Mouse (Mus musculus) neural tube, embryonic 11.5 days (tissue): ENCODE results near the gene Gm42957. TPM values are rescaled to one million over a fixed set of nuclear protein-coding genes. Genes with fewer than 3 reads are reported as not detected.

Experiments used
- ATAC-seq: fragments of 200-750 bp; cut with Nextera tagmentation; 2 replicates; pipeline ENCODE4 v1.8.0; 2017; ENCODE audit warnings: moderate number of reproducible peaks, mild to moderate bottlenecking, moderate TSS enrichment, moderate library complexity; ENCODE audit not compliant: insufficient read depth, low FRiP score, low TSS enrichment
- DNase-seq: peaks from one replicate; pipeline ENCODE4 v3.0.0-alpha.2; 2015; ENCODE audit warnings: low spot score
- H3K27ac ChIP-seq: fragments of 300-500 bp; sonication (generic); 2 replicates; pipeline ENCODE4 v1.5.1; 2014; ENCODE audit warnings: low read depth, mild to moderate bottlenecking, low read length
- H3K27me3 ChIP-seq: fragments of 300-500 bp; sonication (generic); 2 replicates; pipeline ENCODE4 v1.6.1; 2014; ENCODE audit warnings: mild to moderate bottlenecking, low read length, mixed read lengths; ENCODE audit not compliant: control insufficient read depth, insufficient read depth
- H3K36me3 ChIP-seq: fragments of 300-500 bp; sonication (generic); 2 replicates; pipeline ENCODE4 v1.6.1; 2014; ENCODE audit warnings: mild to moderate bottlenecking, low read length, moderate library complexity, mixed read lengths; ENCODE audit not compliant: control insufficient read depth, insufficient read depth
- H3K4me1 ChIP-seq: fragments of 300-500 bp; sonication (generic); 2 replicates; pipeline ENCODE4 v1.6.1; 2014; ENCODE audit warnings: low read length, mixed read lengths; ENCODE audit not compliant: control insufficient read depth, insufficient read depth
- H3K4me2 ChIP-seq: fragments of 300-500 bp; sonication (generic); 2 replicates; pipeline ENCODE4 v1.6.1; 2014; ENCODE audit warnings: low read depth, mild to moderate bottlenecking, moderate library complexity
- H3K4me3 ChIP-seq: fragments of 300-500 bp; sonication (generic); 2 replicates; pipeline ENCODE4 v1.5.1; 2014; ENCODE audit warnings: low read depth, low read length
- H3K9ac ChIP-seq: fragments of 300-500 bp; sonication (generic); 2 replicates; pipeline ENCODE4 v1.6.1; 2014; ENCODE audit warnings: mild to moderate bottlenecking, low read length
- H3K9me3 ChIP-seq: fragments of 300-500 bp; sonication (generic); 2 replicates; pipeline ENCODE4 v1.6.1; 2016; ENCODE audit warnings: low read length; ENCODE audit not compliant: control insufficient read depth
- WGBS: fragments of 180-500 bp; shearing (Covaris S2); extraction: QIAGEN DNeasy Blood & Tissue Kit; methylation state at CpG from one replicate; pipeline ENCODE4 v1.1.7; 2014; 5-methylcytosine and 5-hydroxymethylcytosine counted together
- polyA plus RNA-seq: library from polyadenylated mRNA; unstranded; fragments of >200 nt; fragmentation: Nextera tagmentation; extraction: Ambion mirVana; gene quantifications from 2 replicates; pipeline ENCODE4 v1.2.1, GENCODE M21; 2014

Gm42957 gene
- polyA plus RNA-seq, 1 experiment from 2014 or later: not detected

GRCm38 (mm10) chr3:96597435-96597891 lies 37.8 kb upstream of the Gm42957 start:
- Histone ChIP-seq H3K4me1 (peaks cover 30% of the 10 kb centered on the region), H3K9me3 (no peaks in the 10 kb centered on the region), H3K27me3 (peaks cover 6% of the 10 kb centered on the region), H3K36me3 (no peaks in the 10 kb centered on the region), H3K27ac (no peak overlapping the region), H3K4me2 (peak overlapping the region; percentile 98), H3K9ac (peak overlapping the region; percentile 52), H3K4me3 (peak overlapping the region; percentile 51)
- DNase-seq: peak; percentile 71
- ATAC-seq: no peak
- WGBS: under 1% methylated on average over 40 of the region's 40 CpGs

DNA sequence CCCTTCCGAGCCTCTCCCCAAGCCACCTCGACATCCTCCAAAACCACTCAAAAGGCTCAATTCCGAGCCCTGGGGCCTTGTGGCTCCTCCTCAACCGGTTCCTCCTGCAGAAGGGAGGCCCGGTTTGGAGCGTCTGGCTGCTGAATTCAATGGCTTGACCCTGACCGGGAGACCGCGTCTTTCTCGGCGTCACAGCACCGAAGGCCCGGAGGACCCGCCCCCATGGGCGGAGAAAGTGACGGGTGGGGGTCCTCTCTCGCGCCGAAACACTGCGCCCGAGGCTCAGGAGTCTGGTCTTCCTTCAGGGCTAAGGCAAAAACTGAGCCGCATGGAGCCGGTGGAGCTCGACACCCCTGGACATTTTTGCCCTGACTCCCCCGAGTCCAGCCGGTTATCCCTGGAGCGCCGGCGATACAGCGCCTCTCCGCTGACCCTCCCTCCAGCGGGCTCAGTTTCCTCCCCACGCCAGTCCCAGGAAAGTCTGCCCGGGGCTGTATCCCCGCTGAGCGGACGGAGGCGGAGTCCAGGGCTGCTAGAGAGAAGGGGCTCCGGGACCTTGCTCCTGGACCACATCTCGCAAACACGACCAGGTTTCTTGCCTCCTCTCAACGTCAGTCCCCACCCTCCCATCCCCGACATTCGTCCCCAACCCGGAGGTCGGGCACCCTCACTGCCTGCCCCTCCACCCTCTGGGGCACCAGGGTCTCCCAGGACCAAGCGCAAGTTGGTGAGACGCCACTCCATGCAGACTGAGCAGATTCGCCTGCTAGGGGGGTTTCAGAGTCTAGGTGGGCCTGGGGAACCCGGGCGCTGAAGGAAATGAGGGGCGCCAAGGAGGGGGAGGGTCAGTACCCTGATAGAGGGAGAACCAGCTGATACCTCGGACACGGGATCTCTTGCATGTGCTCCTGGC lies 36.9 kb upstream of the Gm42957 start:
- Histone ChIP-seq H3K27ac (peak overlapping the region; percentile 42; the same call in 1 of the 2 replicates), H3K9ac (peak overlapping the region; percentile 52), H3K9me3 (no peaks in the 10 kb centered on the region), H3K4me1 (peaks cover 39% of the 10 kb centered on the region), H3K27me3 (peaks cover 6% of the 10 kb centered on the region), H3K4me3 (peak overlapping the region; percentile 51), H3K4me2 (peak overlapping the region; percentile 98), H3K36me3 (no peaks in the 10 kb centered on the region)
- under 1% methylated on average over 54 of the region's 54 CpGs for WGBS
- DNase-seq: peak; percentile 86
- ATAC-seq: no peak

DNA sequence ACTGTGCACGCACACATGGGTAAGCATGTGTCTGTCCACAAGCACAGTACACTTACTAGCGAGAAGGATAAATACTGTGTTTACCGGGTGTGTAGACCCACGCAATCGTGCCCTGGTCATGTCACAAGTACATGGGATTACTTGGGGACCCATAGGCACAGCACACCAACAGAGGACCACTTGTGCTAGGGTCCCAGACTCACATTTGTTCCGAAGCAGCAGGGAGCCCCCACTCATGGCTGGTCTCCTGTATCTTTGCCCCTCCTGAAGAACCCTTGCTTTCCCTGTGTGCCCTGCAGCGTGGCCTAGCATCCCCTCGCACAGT lies 36.2 kb upstream of the Gm42957 start:
- Histone ChIP-seq H3K4me1 (peaks cover 39% of the 10 kb centered on the region), H3K4me2 (peak overlapping the region; percentile 98), H3K4me3 (peak overlapping the region; percentile 51), H3K9me3 (no peaks in the 10 kb centered on the region), H3K36me3 (no peaks in the 10 kb centered on the region), H3K9ac (0 out of 2 replicates have a peak overlapping the region, but pooled peaks have one; percentile 14), H3K27me3 (peaks cover 6% of the 10 kb centered on the region), H3K27ac (no peak overlapping the region)
- no peak for ATAC-seq
- no peak for DNase-seq
- 37% methylated on average over 8 of the region's 8 CpGs for WGBS

GRCm38 (mm10) chr3:96599411-96599810 lies 35.9 kb upstream of the Gm42957 start:
- Histone ChIP-seq H3K9ac (no peak overlapping the region), H3K4me2 (peak overlapping the region; percentile 98), H3K4me1 (peaks cover 39% of the 10 kb centered on the region), H3K4me3 (no peak overlapping the region; the same call in 1 of the 2 replicates), H3K9me3 (no peaks in the 10 kb centered on the region), H3K27ac (no peak overlapping the region), H3K27me3 (peaks cover 6% of the 10 kb centered on the region), H3K36me3 (no peaks in the 10 kb centered on the region)
- no peak for ATAC-seq
- no peak for DNase-seq
- 64% methylated on average over 3 of the region's 3 CpGs for WGBS

DNA sequence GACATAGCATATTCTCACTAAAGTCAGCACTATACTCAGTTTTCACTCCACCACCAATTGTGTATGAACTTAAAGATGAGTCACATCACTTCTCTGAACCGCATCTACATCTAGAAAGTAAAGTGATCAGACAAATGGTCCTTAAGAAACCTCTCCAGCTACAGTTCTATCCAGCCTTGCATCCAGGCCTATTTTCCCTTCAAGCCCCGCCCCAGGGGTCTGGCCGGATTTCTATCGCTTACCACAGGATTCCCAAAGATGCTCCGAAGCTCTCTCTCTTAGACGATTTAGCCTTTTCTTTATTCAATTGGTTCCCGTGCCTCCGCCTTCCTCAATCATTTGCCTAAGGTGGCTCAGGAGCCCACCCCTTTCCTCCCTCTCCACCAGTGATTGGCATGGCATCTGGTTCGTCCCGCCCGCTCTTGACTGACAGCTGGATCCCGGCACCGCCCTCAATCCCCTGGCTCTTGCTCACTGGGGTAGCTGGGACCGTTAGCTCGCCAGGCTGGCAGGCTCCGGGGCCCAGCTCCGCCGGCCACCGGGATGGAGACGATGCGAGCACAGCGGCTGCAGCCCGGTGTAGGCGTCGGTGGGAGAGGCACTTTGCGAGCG lies 34.5 kb upstream of the Gm42957 start, which contains the start of gene Lix1l:
Gene Lix1l (plus strand): TSS at position 511 of the 612 bp plus-strand sequence.
- peaks cover 39% of the 10 kb centered on the region for H3K4me1 ChIP-seq
- peak within 1 kb of the TSS; percentile 89 for H3K9ac ChIP-seq
- peaks cover 6% of the 10 kb centered on the region for H3K27me3 ChIP-seq
- H3K36me3 ChIP-seq: no peaks in the 10 kb centered on the region
- whole genome bisulfite sequencing: under 1% methylated on average over 27 of the region's 27 CpGs
- peak within 1 kb of the TSS; percentile 67 for H3K4me2 ChIP-seq
- H3K27ac ChIP-seq: peak within 1 kb of the TSS; percentile 82
- H3K4me3 ChIP-seq: peak within 1 kb of the TSS; percentile 86
- DNase-seq (peak; percentile 94), ATAC-seq (peak; percentile 92)
- no peaks in the 10 kb centered on the region for H3K9me3 ChIP-seq

- Histone ChIP-seq H3K27me3 (peaks cover 4% of the 10 kb centered on the region), H3K4me2 (peak overlapping the region; percentile 67), H3K27ac (peak overlapping the region; percentile 82), H3K4me3 (peak overlapping the region; percentile 86), H3K9ac (peak overlapping the region; percentile 89), H3K9me3 (no peaks in the 10 kb centered on the region), H3K4me1 (peaks cover 37% of the 10 kb centered on the region), H3K36me3 (no peaks in the 10 kb centered on the region)
- DNase-seq: peak; percentile 70
- 1% methylated on average over 26 of the region's 40 CpGs for WGBS
- peak; percentile 65 for ATAC-seq
These were observed 34.0 kb upstream of the Gm42957 start for GRCm38 (mm10) chr3:96601251-96601787.

- ATAC-seq: no peak
- H3K4me2 ChIP-seq: peak overlapping the region; percentile 67
- peak overlapping the region; percentile 36 for H3K27ac ChIP-seq
- no peaks in the 10 kb centered on the region for H3K36me3 ChIP-seq
- peaks cover 32% of the 10 kb centered on the region for H3K4me1 ChIP-seq
- no peaks in the 10 kb centered on the region for H3K9me3 ChIP-seq
- H3K27me3 ChIP-seq: no peaks in the 10 kb centered on the region
- H3K4me3 ChIP-seq: peak overlapping the region; percentile 86
- WGBS: 33% methylated on average over 10 of the region's 10 CpGs
- no peak for DNase-seq
- peak overlapping the region; percentile 89 for H3K9ac ChIP-seq
These were observed 33.2 kb upstream of the Gm42957 start for GRCm38 (mm10) chr3:96601941-96602703.

GRCm38 (mm10) chr3:96602704-96603084 lies 32.6 kb upstream of the Gm42957 start:
- Histone ChIP-seq H3K27ac (peak overlapping the region; percentile 36; the same call in 1 of the 2 replicates), H3K9ac (peak overlapping the region; percentile 89), H3K4me1 (peaks cover 27% of the 10 kb centered on the region), H3K4me3 (peak overlapping the region; percentile 86), H3K36me3 (no peaks in the 10 kb centered on the region), H3K4me2 (peak overlapping the region; percentile 67), H3K9me3 (no peaks in the 10 kb centered on the region), H3K27me3 (no peaks in the 10 kb centered on the region)
- ATAC-seq (no peak), DNase-seq (no peak)
- 49% methylated on average over 5 of the region's 5 CpGs for WGBS
